Mouse (Mus musculus) A20 (cell line): ENCODE results near the gene Lmnb2.
A peak's percentile ranks its signal among the peaks of the same experiment; 100 is the strongest.

Source experiments
- DNase-seq: peaks from one replicate; pipeline ENCODE4 v3.0.0-alpha.2; 2011; ENCODE audit warnings: low read depth, low spot score

Lmnb2 gene

DNA sequence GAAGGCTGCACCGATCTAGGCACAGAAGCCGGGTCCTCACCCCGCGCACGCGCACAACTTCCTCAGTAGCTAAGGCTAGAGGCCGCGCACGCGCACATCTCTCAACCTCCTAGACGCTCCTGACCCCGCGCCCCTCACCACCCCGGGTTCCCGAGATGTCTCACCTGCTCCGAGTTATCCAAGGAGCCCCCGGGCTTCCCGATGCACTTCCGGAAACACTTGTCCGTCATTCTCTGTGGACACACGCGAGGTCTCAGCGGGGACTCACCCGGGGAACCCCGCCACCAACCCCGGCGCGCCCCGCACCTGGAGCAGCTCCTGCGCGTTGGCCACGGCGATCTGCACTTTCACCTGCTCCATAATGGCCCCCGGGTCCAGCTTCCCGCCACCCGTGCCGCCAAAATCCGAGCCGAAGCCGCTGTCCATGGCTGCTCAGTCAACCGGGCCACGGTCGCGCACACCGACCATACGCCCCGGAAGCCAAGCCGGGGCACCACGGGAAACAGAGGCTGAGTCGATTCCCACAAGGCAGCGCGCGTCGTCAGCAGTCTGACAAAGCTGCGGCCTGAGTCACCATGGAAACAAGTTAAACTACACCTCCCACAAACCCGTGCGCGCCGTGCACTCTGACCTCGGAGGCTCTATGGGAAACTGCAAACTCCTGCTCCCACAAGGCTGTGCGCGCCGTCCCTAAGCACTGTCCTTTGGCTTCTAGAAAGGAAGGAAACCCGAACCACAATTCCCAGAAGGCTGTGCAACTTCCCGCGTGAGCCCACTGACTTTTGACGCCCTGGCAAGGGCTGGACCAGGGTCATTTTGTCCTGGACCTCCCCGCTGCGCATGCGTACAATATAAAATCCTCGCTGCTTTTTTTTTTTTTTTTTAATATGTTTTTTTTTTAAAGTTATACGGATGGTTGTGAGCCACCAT lies 17.5 kb downstream of the Lmnb2 start, which contains the start of gene Timm13:
Timm13 (minus strand) TSS at position 652 of the 930 bp plus-strand sequence.
- peak; percentile 99 for DNase-seq

DNA sequence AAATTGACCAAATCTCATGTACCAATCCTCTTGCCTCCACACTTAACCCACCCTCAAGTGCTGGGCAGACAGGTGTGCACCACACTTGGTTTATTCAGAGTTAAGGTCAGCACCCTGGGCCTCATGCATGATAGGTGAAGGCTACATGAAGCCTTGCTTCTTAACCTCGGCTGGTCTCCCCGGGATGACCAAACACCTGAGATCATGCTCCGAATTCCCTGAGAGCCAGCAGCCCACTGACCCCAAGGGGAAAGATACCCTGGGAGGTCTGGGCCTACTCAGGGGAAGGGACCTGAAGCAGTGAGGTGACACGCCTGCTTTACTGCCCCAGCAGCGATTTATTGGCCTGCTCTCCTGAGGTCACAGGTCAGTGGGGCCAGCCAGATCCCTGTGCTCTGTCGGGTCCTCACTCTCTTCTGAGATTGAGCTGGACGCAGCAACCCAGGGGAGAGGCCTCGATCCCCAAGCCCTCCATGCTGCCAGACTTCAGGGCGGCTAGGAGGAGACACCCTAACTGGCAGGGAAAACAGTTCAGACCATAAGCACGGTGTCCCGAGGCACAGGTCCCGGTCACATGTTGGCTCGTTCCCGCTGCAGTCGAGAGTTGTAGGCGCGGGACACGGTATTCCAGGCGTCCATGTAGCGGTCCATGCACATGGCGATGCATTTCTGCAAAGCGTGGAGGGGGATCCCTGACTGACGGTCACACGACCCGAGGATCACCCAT lies 18.3 kb downstream of the Lmnb2 start:
- DNase-seq = no peak

GRCm38 (mm10) chr10:80899074-80899473 lies 19.0 kb downstream of the Lmnb2 start:
- no peak for DNase-seq

DNA sequence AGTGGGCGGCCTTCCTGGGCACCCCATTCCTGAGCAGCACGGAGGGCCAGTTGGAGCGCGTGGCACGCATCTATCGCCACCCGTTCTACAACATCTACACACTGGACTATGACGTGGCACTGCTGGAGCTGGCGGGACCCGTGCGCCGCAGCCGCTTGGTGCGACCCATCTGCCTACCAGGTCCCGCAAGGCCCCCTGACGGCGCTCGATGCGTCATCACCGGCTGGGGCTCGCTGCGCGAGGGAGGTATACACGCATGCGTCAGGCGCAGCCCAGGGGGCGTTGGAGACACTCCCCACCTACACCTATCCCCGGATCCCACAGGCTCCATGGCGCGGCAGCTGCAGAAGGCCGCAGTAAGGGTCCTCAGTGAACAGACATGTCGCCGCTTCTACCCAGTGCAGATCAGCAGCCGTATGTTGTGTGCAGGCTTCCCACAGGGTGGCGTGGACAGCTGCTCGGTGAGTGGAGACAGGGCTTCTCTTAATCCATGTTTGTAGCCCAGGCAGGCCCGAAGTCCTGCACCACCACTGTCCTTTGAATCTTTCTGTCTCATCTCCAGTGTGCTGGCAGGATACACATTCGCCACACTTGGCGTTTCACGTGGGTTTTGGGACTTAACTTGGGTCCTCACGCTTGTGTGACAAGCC lies 20.1 kb downstream of the Lmnb2 start:
- DNase-seq = no peak

GRCm38 (mm10) chr10:80896581-80897485 lies 21.2 kb downstream of the Lmnb2 start:
- no peak for DNase-seq

DNA sequence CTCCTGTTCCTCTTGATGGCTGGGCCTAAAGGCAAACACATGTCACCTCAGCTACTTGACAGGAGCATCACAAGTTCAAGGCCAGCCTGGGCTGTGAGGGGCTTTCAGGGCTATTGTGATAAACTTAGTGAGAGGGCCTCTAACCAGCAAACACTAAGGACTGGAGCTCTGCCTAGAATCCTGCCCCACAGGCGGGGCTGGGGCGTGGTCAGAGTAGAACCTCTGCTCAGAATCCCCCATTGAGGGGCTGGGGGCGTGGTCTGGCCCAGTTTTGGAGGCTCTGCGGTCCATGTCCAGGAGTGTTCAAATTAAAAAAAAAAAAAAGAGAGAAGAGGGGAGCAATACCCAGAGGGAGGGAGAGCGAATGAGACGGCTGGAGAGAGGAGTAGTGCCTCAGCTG lies 22.3 kb downstream of the Lmnb2 start:
- no peak for DNase-seq

- DNase-seq = no peak
These were observed 22.9 kb downstream of the Lmnb2 start for GRCm38 (mm10) chr10:80895100-80895499.

DNA sequence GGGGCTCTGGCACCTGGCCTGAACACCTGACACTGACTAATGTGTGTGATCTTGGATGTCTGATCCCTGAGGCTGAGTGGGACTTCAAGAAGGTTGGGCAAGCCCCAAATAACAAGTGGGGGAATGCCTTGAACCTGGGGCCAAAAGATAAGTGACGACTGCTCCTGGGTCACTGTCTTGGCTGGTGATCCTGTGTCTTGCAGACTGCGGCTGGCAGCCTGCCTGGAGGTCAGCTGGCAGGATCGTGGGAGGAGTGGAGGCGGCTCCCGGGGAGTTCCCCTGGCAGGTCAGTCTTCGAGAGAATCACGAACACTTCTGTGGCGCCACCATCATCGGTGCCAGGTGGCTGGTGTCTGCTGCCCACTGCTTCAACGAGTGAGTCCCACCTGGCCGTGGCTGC lies 30.9 kb downstream of the Lmnb2 start:
- no peak for DNase-seq

DNA sequence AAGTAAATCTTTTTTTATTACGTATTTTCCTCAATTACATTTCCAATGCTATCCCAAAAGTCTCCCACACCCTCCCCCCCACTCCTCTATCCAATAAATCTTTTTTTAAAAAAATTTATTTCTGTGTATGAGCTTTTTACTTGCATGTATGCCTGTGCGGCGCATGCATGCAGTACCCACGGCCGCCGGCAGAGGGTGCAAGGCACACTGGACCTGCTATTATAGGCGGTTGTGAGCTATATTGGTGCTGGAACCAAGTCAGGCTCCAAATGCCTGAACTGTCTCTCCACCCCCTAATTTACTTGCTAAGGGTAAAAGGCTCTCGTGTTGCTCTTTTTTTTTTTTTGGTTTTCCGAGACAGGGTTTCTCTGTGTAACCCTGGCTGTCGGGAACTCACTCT lies 36.7 kb downstream of the Lmnb2 start:
- DNase-seq = peak; percentile 79

DNA sequence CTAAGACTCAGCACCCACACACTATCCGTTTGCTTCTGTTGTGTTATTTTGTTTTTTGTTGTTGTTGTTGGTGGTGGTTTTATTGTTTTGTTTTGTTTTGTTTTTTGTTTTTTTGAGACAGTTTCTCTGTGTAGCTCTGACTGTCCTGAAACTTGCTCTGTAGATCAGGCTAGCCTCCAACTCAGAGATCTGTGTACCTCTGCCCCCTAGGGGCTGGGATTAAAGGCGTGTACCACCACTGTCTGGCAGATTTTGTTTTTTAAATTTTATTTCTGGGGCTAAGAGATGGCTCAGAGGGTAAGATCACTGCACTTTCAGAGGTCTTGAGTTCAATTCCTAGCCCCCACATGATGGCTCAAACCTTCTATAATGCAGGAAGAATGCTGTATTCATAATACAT lies 37.1 kb downstream of the Lmnb2 start:
- DNase-seq = peak; percentile 59

DNA sequence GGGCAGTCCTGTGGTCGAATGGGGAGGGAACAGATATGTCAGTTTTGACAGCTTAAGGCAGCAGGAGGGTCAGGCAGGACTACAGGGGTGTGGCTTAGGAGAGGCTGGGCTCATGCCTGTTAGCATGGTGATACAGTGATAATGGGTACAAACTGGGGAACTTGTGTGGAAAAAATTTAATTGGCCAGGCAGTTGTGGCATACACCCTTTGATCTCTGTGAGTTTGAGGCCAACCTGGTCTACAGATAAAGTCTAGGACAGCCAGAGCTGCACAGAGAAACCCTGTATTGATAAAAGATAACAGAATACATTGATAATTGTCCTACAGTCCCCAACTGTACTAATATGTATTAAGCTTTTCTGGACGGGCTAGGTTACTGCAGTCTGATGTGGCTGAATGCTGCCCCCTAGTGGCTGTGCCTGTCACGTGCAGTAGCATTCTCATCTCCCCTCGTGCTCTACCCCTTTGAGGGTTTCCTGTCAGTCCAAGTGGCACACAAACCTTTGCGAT lies 37.9 kb downstream of the Lmnb2 start:
- DNase-seq = peak; percentile 81

DNA sequence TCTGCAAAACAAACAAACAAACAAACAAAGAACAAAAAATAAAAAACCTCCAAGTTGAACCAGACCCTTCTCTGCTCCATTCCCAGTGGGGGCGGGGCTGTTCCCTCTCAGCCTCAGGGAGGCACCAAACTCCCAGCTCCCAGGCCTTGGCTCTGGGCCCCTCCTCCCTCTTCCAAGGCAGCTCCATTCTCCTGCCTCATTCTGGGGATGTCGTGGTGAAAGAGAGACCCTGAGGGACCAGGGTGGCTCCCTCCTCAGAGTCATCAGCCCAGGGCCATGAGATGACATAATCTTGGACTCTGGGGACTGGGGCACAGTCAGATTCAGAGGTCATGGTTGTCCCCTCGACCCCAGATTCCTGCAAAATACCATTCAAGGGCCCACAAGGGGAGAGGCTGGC lies 41.5 kb downstream of the Lmnb2 start:
- DNase-seq = no peak

- DNase-seq = peak; percentile 63
These were observed 42.0 kb downstream of the Lmnb2 start for GRCm38 (mm10) chr10:80876028-80876427.

DNA sequence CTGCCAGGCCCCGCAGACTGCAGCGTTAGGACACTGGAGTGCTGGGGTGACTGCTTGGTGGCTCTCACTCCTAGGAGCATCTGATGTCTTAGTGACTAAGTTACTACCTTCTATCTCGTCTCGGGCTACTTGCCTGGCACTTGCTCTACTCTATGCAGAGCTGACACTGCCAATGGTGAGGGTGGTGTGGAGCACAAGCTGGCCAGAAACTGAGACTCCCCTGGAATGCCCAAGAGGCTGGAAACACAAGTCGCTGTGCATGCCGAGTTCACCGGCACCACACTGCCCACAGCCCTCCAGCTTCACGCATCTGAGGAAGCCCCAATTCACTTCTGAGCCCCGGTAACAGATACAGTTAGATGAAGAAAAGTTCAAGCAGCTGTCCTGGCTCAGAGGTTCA lies 44.0 kb downstream of the Lmnb2 start:
- DNase-seq = no peak

DNA sequence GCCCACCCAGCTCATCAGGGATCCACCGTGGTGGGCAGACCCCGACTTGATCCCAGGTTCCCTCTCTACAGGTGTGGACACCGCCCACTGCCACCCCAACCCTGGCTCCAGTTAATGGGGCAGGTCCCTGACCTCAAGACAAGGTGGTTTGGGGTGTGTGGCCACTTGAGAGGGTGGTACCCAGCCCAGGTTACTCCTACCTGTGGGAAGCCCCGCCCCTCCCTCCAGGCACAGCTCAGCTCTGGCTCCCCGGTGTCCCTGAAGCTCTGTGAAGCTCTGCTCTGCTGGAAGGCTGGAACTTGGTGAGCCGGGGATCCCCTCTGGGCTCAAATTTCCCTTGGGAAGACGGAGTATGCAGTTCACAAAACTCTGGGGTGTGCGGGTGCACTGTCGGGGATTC lies 46.5 kb downstream of the Lmnb2 start, which contains the start of gene Tmprss9:
Tmprss9 (plus strand) TSS at position 268 of the 400 bp plus-strand sequence.
- DNase-seq = no peak

GRCm38 (mm10) chr10:80870993-80871392 lies 47.1 kb downstream of the Lmnb2 start:
- DNase-seq = no peak

GRCm38 (mm10) chr10:80864446-80864845 lies 53.6 kb downstream of the Lmnb2 start:
- DNase-seq = no peak

DNA sequence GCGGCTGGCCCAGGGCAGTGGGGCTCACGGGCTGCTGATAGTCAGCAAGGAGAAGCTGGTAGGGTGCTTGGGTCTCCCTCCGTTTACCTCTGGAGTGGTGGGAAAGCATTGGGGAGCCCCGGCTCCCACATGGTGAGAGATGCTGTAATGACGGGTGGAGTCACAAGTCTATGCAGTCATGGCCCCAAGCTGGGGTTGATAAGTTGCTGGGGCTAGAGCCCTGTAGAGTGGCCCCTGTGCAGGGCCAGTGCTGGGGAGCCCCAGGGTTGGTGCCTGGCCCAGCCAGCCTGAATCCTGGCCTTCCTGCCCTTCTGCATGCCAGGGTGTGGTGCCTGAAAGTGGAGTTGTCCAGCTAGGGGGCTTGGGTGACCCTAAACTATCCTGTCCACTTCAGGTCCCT lies 55.7 kb downstream of the Lmnb2 start:
- DNase-seq = no peak

- no peak for DNase-seq
These were observed 59.6 kb downstream of the Lmnb2 start for GRCm38 (mm10) chr10:80858350-80858935.

GRCm38 (mm10) chr10:80857848-80858247 lies 60.2 kb downstream of the Lmnb2 start:
- no peak for DNase-seq
